Mouse (Mus musculus) midbrain, embryonic 13.5 days (tissue): ENCODE results near the gene Nhlrc2. TPM values are rescaled to one million over a fixed set of nuclear protein-coding genes. Genes with fewer than 3 reads are reported as not detected.

Experiments
- ATAC-seq: fragments of 200-750 bp; cut with Nextera tagmentation; 2 replicates; pipeline ENCODE4 v1.8.0; 2017; ENCODE audit warnings: mild to moderate bottlenecking, moderate TSS enrichment, moderate library complexity
- H3K27ac ChIP-seq: fragments of 300-500 bp; sonication (generic); 2 replicates; pipeline ENCODE4 v1.5.1; 2015; ENCODE audit warnings: inconsistent platforms, mild to moderate bottlenecking, moderate library complexity
- H3K27me3 ChIP-seq: fragments of 300-500 bp; sonication (generic); 2 replicates; pipeline ENCODE4 v1.6.1; 2015; ENCODE audit warnings: mild to moderate bottlenecking, inconsistent platforms
- H3K36me3 ChIP-seq: fragments of 300-500 bp; sonication (generic); 2 replicates; pipeline ENCODE4 v1.6.1; 2015; ENCODE audit warnings: mild to moderate bottlenecking, inconsistent platforms
- H3K4me1 ChIP-seq: fragments of 300-500 bp; sonication (generic); replicated peaks from 2 replicates; pipeline ENCODE4 v1.6.1; 2015; ENCODE audit warnings: inconsistent platforms
- H3K4me2 ChIP-seq: fragments of 300-500 bp; sonication (generic); replicated peaks from 2 replicates; pipeline ENCODE4 v1.6.1; 2015; ENCODE audit warnings: moderate library complexity, mild to moderate bottlenecking, inconsistent platforms
- H3K4me3 ChIP-seq: fragments of 300-500 bp; sonication (generic); replicated peaks from 2 replicates; pipeline ENCODE4 v1.5.1; 2015; ENCODE audit warnings: mild to moderate bottlenecking, inconsistent platforms
- H3K9ac ChIP-seq: fragments of 300-500 bp; sonication (generic); replicated peaks from 2 replicates; pipeline ENCODE4 v1.6.1; 2015; ENCODE audit warnings: mild to moderate bottlenecking, inconsistent platforms
- H3K9me3 ChIP-seq: fragments of 300-500 bp; sonication (generic); 2 replicates; pipeline ENCODE4 v1.6.1; 2016; ENCODE audit warnings: mild to moderate bottlenecking, inconsistent platforms
- WGBS: fragments of 180-500 bp; shearing (Covaris S2); methylation state at CpG from one replicate; pipeline ENCODE4 v1.1.7; 2015; 5-methylcytosine and 5-hydroxymethylcytosine counted together
- polyA plus RNA-seq: library from polyadenylated mRNA; unstranded; fragments of >200 nt; fragmentation: Nextera tagmentation; extraction: Ambion mirVana; gene quantifications from 2 replicates; pipeline ENCODE4 v1.2.1, GENCODE M21; 2015

The Nhlrc2 gene
- polyA plus RNA-seq, 1 experiment from 2014 or later = 11.6 TPM

DNA sequence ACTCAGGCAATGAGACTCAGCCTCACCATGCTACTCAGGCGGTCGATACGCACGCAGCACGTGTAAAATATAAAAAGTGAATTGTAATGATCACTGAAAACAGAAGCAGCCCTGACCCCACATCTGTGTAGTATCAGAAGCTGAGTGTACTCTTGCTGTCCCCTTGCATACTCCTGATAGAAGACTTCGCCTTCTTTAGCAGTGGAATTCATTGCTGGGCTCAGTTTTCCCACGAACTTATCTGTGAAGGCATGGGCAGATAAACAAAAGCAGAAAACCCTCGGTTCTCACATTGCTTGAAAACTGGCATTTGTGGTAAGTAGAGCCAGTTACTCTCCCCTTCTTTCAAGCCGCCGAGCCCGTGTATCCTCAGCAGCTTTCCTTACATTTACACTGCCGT, 4.7 kb upstream of the Nhlrc2 start:
- Histone ChIP-seq H3K9me3 (no peaks in the 10 kb centered on the region), H3K27me3 (no peaks in the 10 kb centered on the region), H3K27ac (no peak overlapping the region), H3K4me3 (no peak overlapping the region), H3K4me2 (no peak overlapping the region), H3K9ac (no peak overlapping the region), H3K36me3 (peaks cover 24% of the 10 kb centered on the region), H3K4me1 (peaks cover 5% of the 10 kb centered on the region)
- 93% methylated on average over 12 of the region's 12 CpGs for WGBS
- ATAC-seq = no peak

DNA sequence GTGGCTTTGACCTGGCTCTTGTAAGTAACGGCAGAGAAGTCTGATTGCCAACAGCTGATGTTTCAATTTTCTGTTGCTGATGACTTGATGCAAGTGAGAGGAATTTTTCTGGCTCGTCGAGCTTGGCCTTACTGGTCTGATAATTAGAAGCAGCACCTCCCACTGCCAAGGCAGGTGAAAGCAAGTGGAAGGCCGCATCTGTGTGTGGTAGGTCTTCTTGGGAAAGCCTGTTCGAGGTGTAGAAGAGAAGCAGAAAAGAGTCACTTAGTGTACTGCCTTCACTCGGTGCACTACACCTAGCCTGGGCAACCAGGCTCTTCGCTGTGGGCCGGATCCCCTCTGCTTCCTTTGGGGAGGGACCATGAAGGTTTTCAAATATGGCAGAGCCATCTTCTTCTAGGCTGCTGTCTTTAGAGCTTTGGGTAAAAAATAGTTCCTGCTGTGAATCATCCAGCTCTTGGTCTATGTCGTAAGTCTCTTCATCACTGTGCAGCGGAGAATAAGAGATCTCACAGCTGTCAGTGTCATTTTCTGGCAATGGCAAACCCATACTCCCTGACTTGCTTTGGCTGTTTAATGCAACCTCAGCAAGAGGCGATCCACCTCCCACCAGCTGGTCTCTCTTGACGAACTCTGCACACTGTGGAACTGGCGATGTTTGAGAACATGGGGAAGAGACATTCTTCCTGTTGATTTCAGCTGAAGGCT, 3.2 kb upstream of the Nhlrc2 start:
- no peaks in the 10 kb centered on the region for H3K27me3 ChIP-seq
- H3K4me2 ChIP-seq = no peak overlapping the region
- no peak overlapping the region for H3K4me3 ChIP-seq
- WGBS = 92% methylated on average over 13 of the region's 13 CpGs
- H3K27ac ChIP-seq = no peak overlapping the region
- no peaks in the 10 kb centered on the region for H3K9me3 ChIP-seq
- peaks cover 14% of the 10 kb centered on the region for H3K4me1 ChIP-seq
- ATAC-seq = no peak
- H3K36me3 ChIP-seq = peaks cover 24% of the 10 kb centered on the region
- no peak overlapping the region for H3K9ac ChIP-seq

DNA sequence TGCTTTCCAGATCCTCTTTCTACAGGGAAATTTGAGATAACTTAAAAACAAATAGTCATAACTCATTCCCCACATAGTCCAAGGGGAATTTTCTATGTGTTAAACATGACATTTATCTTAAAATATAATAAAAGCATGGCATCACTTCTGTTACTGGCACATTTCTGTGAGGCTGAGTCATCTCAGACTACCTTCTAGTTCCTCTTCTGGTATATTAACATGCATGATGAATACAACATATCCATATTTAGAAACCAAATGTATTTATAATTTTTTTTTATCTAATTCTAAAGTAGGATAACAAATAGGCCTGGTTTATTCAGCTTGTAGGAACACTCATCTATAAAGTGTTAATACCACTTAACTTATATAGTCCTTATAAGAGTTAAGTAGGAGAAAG, 2.0 kb upstream of the Nhlrc2 start:
- peaks cover 19% of the 10 kb centered on the region for H3K36me3 ChIP-seq
- H3K4me3 ChIP-seq = no peak overlapping the region
- ATAC-seq = no peak
- H3K27ac ChIP-seq = no peak overlapping the region
- no peaks in the 10 kb centered on the region for H3K9me3 ChIP-seq
- no peak overlapping the region for H3K9ac ChIP-seq
- H3K4me2 ChIP-seq = no peak overlapping the region
- no peaks in the 10 kb centered on the region for H3K27me3 ChIP-seq
- peaks cover 25% of the 10 kb centered on the region for H3K4me1 ChIP-seq

- H3K4me2 ChIP-seq = peak within 1 kb of the TSS; percentile 76
- H3K4me1 ChIP-seq = peaks cover 25% of the 10 kb centered on the region
- H3K36me3 ChIP-seq = peaks cover 24% of the 10 kb centered on the region
- WGBS = 10% methylated on average over 20 of the region's 20 CpGs
- ATAC-seq = peak; percentile 86
- no peaks in the 10 kb centered on the region for H3K9me3 ChIP-seq
- peak within 1 kb of the TSS; percentile 95 for H3K9ac ChIP-seq
- H3K27me3 ChIP-seq = no peaks in the 10 kb centered on the region
- peak within 1 kb of the TSS; percentile 96 for H3K4me3 ChIP-seq
- peak within 1 kb of the TSS; percentile 93 for H3K27ac ChIP-seq
These were observed 418 bp upstream of the Nhlrc2 start, which contains the start of gene Dclre1a for GRCm38 (mm10) chr19:56547456-56548229. Gene Dclre1a (minus strand): TSS chr19:56548222.

DNA sequence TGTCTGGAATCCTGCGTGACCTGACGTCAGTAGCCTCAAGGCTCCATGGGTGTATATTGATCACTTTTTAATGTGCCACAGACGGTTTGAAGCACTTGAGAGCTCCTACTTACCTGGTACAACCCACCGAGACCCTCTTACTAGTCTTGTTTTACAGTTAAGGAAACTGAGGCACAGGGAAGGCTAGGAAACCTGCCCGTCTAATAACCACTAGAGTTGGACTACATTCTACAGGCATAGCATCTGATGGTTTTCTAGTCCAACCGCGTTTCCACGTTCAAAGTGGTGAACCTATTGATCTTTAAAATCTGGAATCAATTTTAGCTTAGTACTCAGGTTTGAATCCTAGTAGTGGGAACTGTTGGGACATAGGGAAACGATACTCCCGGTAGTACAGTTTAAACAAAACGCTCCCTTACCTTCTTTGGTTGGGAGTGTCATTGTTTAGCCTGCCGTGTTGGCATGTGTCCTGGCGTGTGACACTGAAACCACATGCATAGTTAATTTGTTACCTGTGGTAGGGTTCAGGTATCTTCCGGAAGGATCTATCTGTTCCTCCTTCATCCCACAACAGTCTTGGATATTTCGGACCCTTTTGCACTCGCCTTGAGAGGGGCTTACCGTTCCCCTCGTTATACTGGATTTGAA, 1.1 kb downstream of the Nhlrc2 start:
- peak overlapping the region; percentile 93 for H3K27ac ChIP-seq
- ATAC-seq = peak; percentile 2; the same call in 1 of the 2 replicates
- H3K27me3 ChIP-seq = no peaks in the 10 kb centered on the region
- H3K36me3 ChIP-seq = peaks cover 27% of the 10 kb centered on the region
- no peaks in the 10 kb centered on the region for H3K9me3 ChIP-seq
- WGBS = 29% methylated on average over 18 of the region's 18 CpGs
- peaks cover 25% of the 10 kb centered on the region for H3K4me1 ChIP-seq
- peak overlapping the region; percentile 96 for H3K4me3 ChIP-seq
- peak overlapping the region; percentile 95 for H3K9ac ChIP-seq
- peak overlapping the region; percentile 76 for H3K4me2 ChIP-seq

DNA sequence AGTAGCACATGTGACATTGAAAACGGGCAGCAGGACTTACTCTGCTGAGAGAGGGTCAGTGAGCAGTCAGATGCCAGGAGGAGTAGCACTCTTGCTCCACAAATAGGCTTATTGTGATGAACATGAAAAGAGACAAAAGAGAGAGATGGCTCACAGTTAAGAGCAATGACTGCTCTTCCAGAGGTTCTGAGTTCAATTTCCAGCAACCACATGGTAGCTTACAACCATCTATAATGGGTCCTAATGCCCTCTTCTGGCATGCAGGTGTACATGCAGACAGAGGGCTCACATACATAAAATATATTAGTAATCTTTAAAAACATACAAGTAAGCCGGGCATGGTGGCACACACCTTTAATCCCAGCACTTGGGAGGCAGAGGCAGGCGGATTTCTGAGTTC, 5.1 kb downstream of the Nhlrc2 start:
- peaks cover 42% of the 10 kb centered on the region for H3K36me3 ChIP-seq
- H3K4me3 ChIP-seq = no peak overlapping the region
- 92% methylated on average over 3 of the region's 3 CpGs for WGBS
- peaks cover 20% of the 10 kb centered on the region for H3K4me1 ChIP-seq
- H3K9ac ChIP-seq = no peak overlapping the region
- no peak overlapping the region for H3K27ac ChIP-seq
- H3K4me2 ChIP-seq = no peak overlapping the region
- no peaks in the 10 kb centered on the region for H3K9me3 ChIP-seq
- no peak for ATAC-seq
- H3K27me3 ChIP-seq = no peaks in the 10 kb centered on the region

DNA sequence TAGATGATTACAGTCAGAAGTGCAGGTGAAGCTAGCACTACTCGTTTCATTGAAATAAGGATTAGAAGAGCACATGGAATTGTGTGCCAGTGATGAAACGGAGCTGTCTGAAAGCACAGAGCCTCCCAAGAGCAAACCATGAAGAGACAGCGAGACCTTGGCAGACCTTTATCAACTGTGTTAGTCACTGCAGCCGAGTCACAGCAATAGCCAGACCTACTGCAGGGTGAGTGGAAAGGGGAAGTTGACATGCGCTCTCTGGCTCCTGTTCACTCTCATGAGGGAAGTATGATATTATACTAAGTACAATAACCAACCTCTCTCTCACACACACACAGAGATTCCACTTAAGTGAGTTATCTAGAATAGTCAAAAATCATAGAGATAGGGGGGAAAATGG, 7.9 kb downstream of the Nhlrc2 start:
- H3K4me2 ChIP-seq = no peak overlapping the region
- no peaks in the 10 kb centered on the region for H3K9me3 ChIP-seq
- WGBS = 89% methylated on average over 5 of the region's 5 CpGs
- no peak overlapping the region for H3K4me3 ChIP-seq
- H3K27ac ChIP-seq = no peak overlapping the region
- H3K27me3 ChIP-seq = no peaks in the 10 kb centered on the region
- no peak for ATAC-seq
- peaks cover 55% of the 10 kb centered on the region for H3K36me3 ChIP-seq
- peaks cover 1% of the 10 kb centered on the region; the same call in 1 of the 2 replicates for H3K4me1 ChIP-seq
- H3K9ac ChIP-seq = no peak overlapping the region

- Histone ChIP-seq H3K4me1 (peaks cover 9% of the 10 kb centered on the region), H3K27me3 (no peaks in the 10 kb centered on the region), H3K4me3 (no peak overlapping the region), H3K36me3 (peaks cover 16% of the 10 kb centered on the region), H3K27ac (no peak overlapping the region), H3K4me2 (no peak overlapping the region), H3K9me3 (no peaks in the 10 kb centered on the region), H3K9ac (no peak overlapping the region)
- no peak for ATAC-seq
- WGBS = 91% methylated on average over 9 of the region's 9 CpGs
These were observed 14.5 kb downstream of the Nhlrc2 start for GRCm38 (mm10) chr19:56562433-56563138.

- H3K36me3 ChIP-seq = peaks cover 10% of the 10 kb centered on the region
- H3K4me1 ChIP-seq = peaks cover 9% of the 10 kb centered on the region
- no peak for ATAC-seq
- H3K27ac ChIP-seq = no peak overlapping the region
- 91% methylated on average over 3 of the region's 3 CpGs for WGBS
- no peaks in the 10 kb centered on the region for H3K9me3 ChIP-seq
- no peak overlapping the region for H3K4me3 ChIP-seq
- no peak overlapping the region for H3K9ac ChIP-seq
- H3K4me2 ChIP-seq = no peak overlapping the region
- H3K27me3 ChIP-seq = no peaks in the 10 kb centered on the region
These were observed 15.4 kb downstream of the Nhlrc2 start for GRCm38 (mm10) chr19:56563469-56563868.

GRCm38 (mm10) chr19:56565358-56565757, 17.3 kb downstream of the Nhlrc2 start:
- Histone ChIP-seq H3K27ac (no peak overlapping the region), H3K9ac (no peak overlapping the region), H3K4me1 (peaks cover 9% of the 10 kb centered on the region), H3K4me2 (no peak overlapping the region), H3K9me3 (no peaks in the 10 kb centered on the region), H3K4me3 (no peak overlapping the region), H3K27me3 (no peaks in the 10 kb centered on the region), H3K36me3 (peaks cover 1% of the 10 kb centered on the region; the same call in 1 of the 2 replicates)
- 72% methylated on average over 6 of the region's 6 CpGs for WGBS
- no peak for ATAC-seq

- no peak overlapping the region for H3K9ac ChIP-seq
- no peaks in the 10 kb centered on the region for H3K9me3 ChIP-seq
- no peaks in the 10 kb centered on the region for H3K27me3 ChIP-seq
- no peak overlapping the region for H3K4me2 ChIP-seq
- no peak overlapping the region for H3K27ac ChIP-seq
- peaks cover 4% of the 10 kb centered on the region; the same call in 1 of the 2 replicates for H3K36me3 ChIP-seq
- H3K4me3 ChIP-seq = no peak overlapping the region
- no peak for ATAC-seq
- H3K4me1 ChIP-seq = peaks cover 9% of the 10 kb centered on the region
- WGBS = 90% methylated on average over 4 of the region's 4 CpGs
These were observed 18.0 kb downstream of the Nhlrc2 start for GRCm38 (mm10) chr19:56566041-56566440.
